Mouse (Mus musculus) heart, postnatal 0 days (tissue): Measurements from ENCODE around the gene Rhcg.

Experiments used
- CTCF ChIP-seq: IDR thresholded peaks from 2 replicates; pipeline ENCODE4 v1.5.1; 2016; ENCODE audit warnings: antibody characterized with exemption, control low read depth, low read depth
- EP300 ChIP-seq: IDR thresholded peaks from 2 replicates; pipeline ENCODE4 v1.6.1; 2016; ENCODE audit warnings: antibody characterized with exemption, low read depth

DNA sequence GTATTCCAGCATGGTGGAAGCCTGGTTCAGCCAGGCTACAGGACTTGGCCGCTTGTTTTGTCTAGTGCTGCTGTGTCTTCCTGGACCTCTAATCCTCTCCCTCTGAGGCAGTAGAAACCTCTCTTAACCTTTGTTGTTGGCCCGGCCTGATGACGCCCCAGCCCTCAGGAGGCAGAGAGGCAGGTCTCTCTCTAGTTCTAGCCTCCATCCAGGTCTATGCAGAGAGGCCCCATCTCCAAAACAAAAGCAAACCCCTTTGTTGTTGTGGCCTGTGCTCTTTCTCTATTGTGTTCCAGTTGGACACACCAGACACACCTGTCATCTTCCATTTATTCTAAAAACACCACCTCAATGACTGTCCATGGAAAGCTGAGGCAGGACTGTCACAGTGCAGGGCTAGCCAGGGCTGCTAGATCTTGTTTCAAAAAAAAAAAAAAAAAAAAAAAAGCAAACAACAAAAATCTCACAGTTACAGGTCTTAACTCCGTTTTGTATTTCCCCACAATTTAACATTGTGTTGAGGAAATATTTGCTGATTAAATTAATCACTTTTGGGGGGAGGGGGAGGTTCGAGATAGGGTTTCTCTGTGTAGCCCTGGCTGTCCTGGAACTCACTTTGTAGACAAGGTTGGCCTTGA, 43.9 kb upstream of the Rhcg start:
- TF ChIP-seq CTCF, result no peak
- no peak for TF ChIP-seq EP300
